Mouse (Mus musculus) lung, embryonic 16.5 days (tissue): ENCODE data around the gene Mdp1. TPM values are rescaled to one million over a fixed set of nuclear protein-coding genes. Genes with fewer than 3 reads are reported as not detected.

Experiments
- ATAC-seq: fragments of 200-750 bp; cut with Nextera tagmentation; 2 replicates; pipeline ENCODE4 v1.8.0; 2017; ENCODE audit warnings: low read depth, mild to moderate bottlenecking, moderate library complexity
- H3K27ac ChIP-seq: fragments of 300-500 bp; sonication (generic); 2 replicates; pipeline ENCODE4 v1.5.1; 2014; ENCODE audit warnings: mild to moderate bottlenecking, control low read depth, low read length
- H3K27me3 ChIP-seq: fragments of 300-500 bp; sonication (generic); 2 replicates; pipeline ENCODE4 v1.6.1; 2014; ENCODE audit warnings: low read depth, low read length, mixed read lengths; ENCODE audit not compliant: control insufficient read depth, insufficient read depth
- H3K36me3 ChIP-seq: fragments of 300-500 bp; sonication (generic); 2 replicates; pipeline ENCODE4 v1.6.1; 2014; ENCODE audit warnings: low read length; ENCODE audit not compliant: control insufficient read depth, insufficient read depth
- H3K4me1 ChIP-seq: fragments of 300-500 bp; sonication (generic); replicated peaks from 2 replicates; pipeline ENCODE4 v1.6.1; 2014; ENCODE audit warnings: low read length, mixed read lengths; ENCODE audit not compliant: control insufficient read depth, insufficient read depth
- H3K4me2 ChIP-seq: fragments of 300-500 bp; sonication (generic); 2 replicates; pipeline ENCODE4 v1.6.1; 2014; ENCODE audit warnings: low read depth, low read length, control low read depth
- H3K4me3 ChIP-seq: fragments of 300-500 bp; sonication (generic); 2 replicates; pipeline ENCODE4 v1.5.1; 2014; ENCODE audit warnings: mild to moderate bottlenecking, low read length, control low read depth
- H3K9ac ChIP-seq: fragments of 300-500 bp; sonication (generic); 2 replicates; pipeline ENCODE4 v1.6.1; 2014; ENCODE audit warnings: low read length, control low read depth
- H3K9me3 ChIP-seq: fragments of 300-500 bp; sonication (generic); 2 replicates; pipeline ENCODE4 v1.6.1; 2016; ENCODE audit warnings: low read length; ENCODE audit not compliant: control insufficient read depth
- WGBS: fragments of 180-500 bp; shearing (Covaris S2); extraction: QIAGEN DNeasy Blood & Tissue Kit; methylation state at CpG from one replicate; pipeline ENCODE4 v1.1.7; 2014; 5-methylcytosine and 5-hydroxymethylcytosine counted together
- polyA plus RNA-seq: library from polyadenylated mRNA; unstranded; fragments of >200 nt; fragmentation: Nextera tagmentation; extraction: Ambion mirVana; gene quantifications from 2 replicates; pipeline ENCODE4 v1.2.1, GENCODE M21; 2015

Gene Mdp1
- polyA plus RNA-seq, 1 experiment from 2014 or later = 52.0 TPM

DNA sequence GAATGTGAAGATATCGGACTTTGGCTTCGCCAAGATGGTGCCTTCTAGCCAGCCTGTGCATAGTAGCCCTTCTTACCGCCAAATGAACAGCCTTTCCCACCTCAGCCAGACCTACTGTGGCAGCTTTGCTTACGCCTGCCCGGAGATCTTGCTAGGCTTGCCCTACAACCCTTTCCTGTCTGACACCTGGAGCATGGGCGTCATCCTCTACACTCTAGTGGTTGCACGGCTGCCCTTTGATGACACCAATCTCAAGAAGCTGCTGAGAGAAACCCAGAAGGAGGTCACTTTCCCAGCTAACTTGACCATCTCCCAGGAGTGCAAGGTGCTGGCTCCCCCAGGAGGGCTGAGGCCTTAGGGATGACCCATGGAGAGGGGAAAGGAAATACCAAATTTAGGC is 8.8 kb downstream of the Mdp1 start:
- no peak for ATAC-seq
- Histone ChIP-seq H3K27ac (no peak overlapping the region), H3K9me3 (no peaks in the 10 kb centered on the region), H3K4me2 (no peak overlapping the region), H3K4me1 (no peaks in the 10 kb centered on the region), H3K9ac (no peak overlapping the region), H3K36me3 (no peaks in the 10 kb centered on the region), H3K27me3 (no peaks in the 10 kb centered on the region), H3K4me3 (no peak overlapping the region)
- WGBS = 81% methylated on average over 7 of the region's 7 CpGs

DNA sequence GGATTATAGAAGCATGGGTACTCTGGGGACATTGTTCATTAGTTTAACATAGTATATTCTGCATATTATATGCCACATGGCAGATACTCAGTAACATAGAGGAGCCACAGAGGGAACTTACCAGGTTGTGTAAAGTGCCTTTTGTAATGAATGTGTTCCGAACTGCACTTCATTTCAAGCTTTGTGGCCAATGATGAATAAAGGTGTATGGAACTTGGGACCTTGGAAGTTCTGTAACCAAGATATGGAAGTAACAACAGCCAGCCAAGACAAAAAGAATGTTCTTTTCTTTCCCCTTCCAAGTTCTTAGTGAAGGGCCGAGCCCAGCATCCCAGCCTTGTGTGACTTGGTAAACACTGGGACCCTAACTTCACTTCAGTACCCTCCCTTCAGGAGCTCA is 10.4 kb downstream of the Mdp1 start, which contains the start of gene Tssk4:
Tssk4 (plus strand) TSS at position 301 of the 400 bp plus-strand sequence.
- H3K4me1 ChIP-seq = peaks cover 1% of the 10 kb centered on the region
- no peak within 1 kb of the TSS for H3K4me2 ChIP-seq
- H3K4me3 ChIP-seq = no peak within 1 kb of the TSS
- H3K27me3 ChIP-seq = no peaks in the 10 kb centered on the region
- no peak within 1 kb of the TSS for H3K9ac ChIP-seq
- 93% methylated on average over 2 of the region's 2 CpGs for WGBS
- no peaks in the 10 kb centered on the region for H3K9me3 ChIP-seq
- ATAC-seq = no peak
- no peak within 1 kb of the TSS for H3K27ac ChIP-seq
- H3K36me3 ChIP-seq = no peaks in the 10 kb centered on the region

DNA sequence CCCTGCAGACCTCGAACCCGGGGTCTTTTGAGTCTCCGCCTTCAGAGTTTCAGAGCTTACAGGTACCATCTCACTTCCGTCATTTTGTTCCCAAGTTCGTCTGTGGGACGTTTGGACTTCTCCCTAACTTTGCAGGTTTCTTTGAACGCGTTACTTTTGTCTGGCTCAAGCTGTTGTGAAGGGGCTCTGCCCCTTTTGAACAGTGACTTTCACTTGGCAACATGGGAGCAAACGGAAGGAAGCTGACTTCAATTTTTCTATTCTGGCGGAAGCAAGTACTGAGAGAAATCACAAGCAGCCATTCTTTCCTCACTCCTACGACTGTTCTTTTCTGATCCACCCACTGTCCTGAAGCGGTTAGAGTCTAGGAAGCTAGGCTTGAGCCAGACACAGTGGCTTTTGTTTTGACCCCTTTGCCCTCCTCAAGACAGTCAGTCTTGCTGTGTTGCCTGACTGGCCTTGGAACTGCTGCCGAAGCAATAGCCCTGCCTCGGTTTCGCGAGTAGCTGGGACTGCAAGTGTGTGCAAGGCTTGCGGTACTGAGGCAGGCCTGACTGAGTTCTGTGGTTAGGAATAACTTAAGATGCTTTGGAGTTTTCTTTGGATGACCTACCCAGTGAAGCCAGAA is 15.9 kb downstream of the Mdp1 start:
- Histone ChIP-seq H3K9ac (peak overlapping the region; percentile 98), H3K4me1 (peaks cover 13% of the 10 kb centered on the region)
- 14% methylated on average over 17 of the region's 17 CpGs for WGBS

DNA sequence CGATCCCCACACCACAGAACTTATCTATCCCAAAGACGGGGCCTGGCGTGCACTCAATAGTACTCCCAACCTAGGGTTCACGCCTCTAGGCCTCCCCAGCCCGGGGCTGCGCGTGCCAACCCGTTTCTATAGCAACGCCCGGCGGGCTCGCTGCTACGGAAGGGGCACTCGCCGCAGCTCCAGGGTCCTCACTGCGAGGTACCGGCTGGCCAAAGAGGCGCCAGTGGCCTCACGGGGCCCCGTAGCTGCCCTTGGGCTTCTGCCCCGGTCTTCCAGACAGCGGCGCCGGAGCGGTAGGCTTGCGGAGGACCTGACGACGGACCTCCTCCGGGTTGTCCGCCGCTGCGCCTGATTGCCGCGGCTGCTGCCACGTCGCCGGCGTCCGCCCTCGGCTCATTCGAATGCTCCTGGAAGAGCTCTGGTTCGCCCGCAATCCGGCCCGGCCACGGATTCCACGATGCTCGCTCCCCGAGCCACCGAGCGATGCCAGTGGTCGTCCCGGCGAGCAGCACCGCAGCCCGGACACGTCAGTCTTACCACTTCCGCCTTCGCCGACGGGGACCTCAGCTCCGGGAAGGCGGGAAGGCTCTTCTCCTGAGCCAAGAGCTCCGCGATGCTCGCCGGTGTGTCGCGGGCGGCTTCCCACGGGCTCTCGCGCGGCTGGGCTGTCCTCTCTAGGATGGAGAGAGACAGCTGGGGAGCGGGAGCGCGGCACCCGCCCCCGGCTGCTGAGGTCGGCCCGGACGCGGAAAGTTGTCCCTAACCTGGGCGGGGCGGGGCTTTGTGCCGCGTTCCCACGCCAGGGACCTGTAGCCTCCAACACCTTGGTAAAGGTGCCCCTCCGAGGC is 17.0 kb downstream of the Mdp1 start, which contains the start of gene Tm9sf1:
Tm9sf1 (minus strand) TSS at position 747 of the 848 bp plus-strand sequence.
- ATAC-seq = peak; percentile 90
- peak within 1 kb of the TSS; percentile 87 for H3K4me2 ChIP-seq
- under 1% methylated on average over 87 of the region's 89 CpGs for WGBS
- no peaks in the 10 kb centered on the region for H3K27me3 ChIP-seq
- peaks cover 26% of the 10 kb centered on the region for H3K36me3 ChIP-seq
- H3K4me3 ChIP-seq = peak within 1 kb of the TSS; percentile 96
- peak within 1 kb of the TSS; percentile 97 for H3K27ac ChIP-seq
- H3K9ac ChIP-seq = peak within 1 kb of the TSS; percentile 98
- peaks cover 13% of the 10 kb centered on the region for H3K4me1 ChIP-seq
- H3K9me3 ChIP-seq = no peaks in the 10 kb centered on the region

More for the DNA sequence above, 15.9 kb downstream of the Mdp1 start:
- H3K27me3 ChIP-seq = no peaks in the 10 kb centered on the region
- H3K27ac ChIP-seq = peak overlapping the region; percentile 97
- peak overlapping the region; percentile 96 for H3K4me3 ChIP-seq
- no peak for ATAC-seq
- peaks cover 19% of the 10 kb centered on the region for H3K36me3 ChIP-seq
- peak overlapping the region; percentile 87 for H3K4me2 ChIP-seq
- no peaks in the 10 kb centered on the region for H3K9me3 ChIP-seq

DNA sequence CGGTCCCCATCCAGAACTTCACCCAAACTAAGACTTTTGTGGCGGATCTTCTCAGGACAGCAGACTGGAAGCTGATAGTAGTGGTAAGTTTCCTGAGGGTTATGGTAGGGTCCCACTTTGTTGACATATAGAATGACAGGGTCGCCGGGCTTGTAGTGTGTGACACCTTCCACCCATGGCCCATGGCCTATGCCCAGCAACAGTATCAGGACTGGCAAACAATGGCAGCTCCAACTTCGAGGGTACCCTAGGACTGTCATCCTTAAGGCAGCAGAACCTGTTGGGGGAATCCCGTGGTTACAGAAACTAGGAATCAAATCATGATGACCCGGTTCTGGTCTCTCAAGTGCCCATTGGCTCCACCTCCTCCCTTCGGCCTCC is 17.6 kb downstream of the Mdp1 start:
- Histone ChIP-seq H3K4me1 (peaks cover 13% of the 10 kb centered on the region), H3K9me3 (no peaks in the 10 kb centered on the region), H3K9ac (peak overlapping the region; percentile 98), H3K27me3 (no peaks in the 10 kb centered on the region), H3K36me3 (peaks cover 32% of the 10 kb centered on the region), H3K4me3 (peak overlapping the region; percentile 96), H3K27ac (peak overlapping the region; percentile 97), H3K4me2 (peak overlapping the region; percentile 87)
- 0 out of 2 replicates have a peak, but pooled peaks have one; percentile 20 for ATAC-seq
- WGBS = 12% methylated on average over 8 of the region's 8 CpGs

DNA sequence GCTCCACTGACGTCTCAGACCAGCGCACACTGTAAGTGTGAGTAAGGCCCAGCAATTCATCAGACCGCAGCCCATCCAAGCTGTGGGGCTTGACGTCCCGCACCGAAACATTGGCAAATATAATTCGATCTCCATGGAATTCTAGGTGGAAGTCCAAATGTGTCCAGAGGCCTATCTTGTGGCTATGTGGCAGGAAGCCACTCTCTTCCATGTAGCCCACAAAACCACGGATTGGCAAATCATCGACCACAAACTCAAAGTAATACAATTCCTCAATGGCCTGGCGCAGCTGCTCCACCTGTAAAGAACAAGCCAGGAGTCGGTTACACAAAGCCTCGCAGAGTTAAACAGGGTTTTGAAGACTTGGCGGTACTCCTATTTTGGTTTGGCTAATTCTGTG is 19.0 kb downstream of the Mdp1 start:
- Histone ChIP-seq H3K27ac (no peak overlapping the region), H3K4me3 (no peak overlapping the region), H3K4me2 (no peak overlapping the region), H3K27me3 (no peaks in the 10 kb centered on the region), H3K9me3 (no peaks in the 10 kb centered on the region), H3K4me1 (peaks cover 13% of the 10 kb centered on the region), H3K36me3 (peaks cover 38% of the 10 kb centered on the region), H3K9ac (no peak overlapping the region)
- ATAC-seq = no peak
- WGBS = 91% methylated on average over 13 of the region's 13 CpGs

DNA sequence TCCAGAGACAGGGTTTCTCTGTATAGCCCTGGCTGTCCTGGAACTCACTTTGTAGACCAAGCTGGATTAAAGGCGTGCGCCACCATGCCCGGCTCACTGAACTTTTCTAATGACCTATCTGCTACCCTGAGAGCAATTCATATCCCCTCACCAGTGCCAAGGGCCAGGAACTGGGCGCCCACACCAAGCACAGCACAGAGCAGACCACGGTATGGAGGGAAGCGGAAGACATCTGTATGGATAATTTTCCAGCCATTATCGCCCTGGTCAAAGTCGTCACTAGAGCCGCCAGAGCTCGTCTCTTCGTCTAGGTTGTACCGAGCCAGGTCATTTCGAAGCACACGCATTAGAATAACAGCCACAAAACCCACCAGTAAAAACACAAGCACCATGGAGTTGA is 19.5 kb downstream of the Mdp1 start:
- Histone ChIP-seq H3K9me3 (no peaks in the 10 kb centered on the region), H3K27me3 (no peaks in the 10 kb centered on the region), H3K4me1 (peaks cover 13% of the 10 kb centered on the region), H3K36me3 (peaks cover 39% of the 10 kb centered on the region), H3K4me2 (no peak overlapping the region), H3K9ac (no peak overlapping the region), H3K27ac (no peak overlapping the region), H3K4me3 (no peak overlapping the region)
- 96% methylated on average over 14 of the region's 14 CpGs for WGBS
- no peak for ATAC-seq

DNA sequence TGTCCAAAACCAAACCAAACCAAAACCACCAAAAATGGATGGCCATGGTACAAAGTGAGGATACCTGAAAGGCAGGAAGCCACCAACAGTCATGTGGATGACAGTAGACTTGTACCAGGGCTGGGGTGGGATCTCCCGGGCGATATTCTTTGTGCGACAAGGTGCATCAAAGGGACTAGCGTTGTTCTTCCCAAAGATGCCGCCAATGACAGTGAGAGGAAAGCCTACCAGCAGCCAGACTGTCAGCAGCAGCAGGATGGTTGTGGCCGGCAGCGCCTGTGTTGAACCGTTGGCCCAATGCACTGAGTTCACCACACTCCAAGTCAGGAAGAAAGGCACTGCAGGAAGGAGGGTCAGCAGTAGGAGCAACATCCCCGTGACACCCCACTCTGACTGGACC is 22.5 kb downstream of the Mdp1 start, which contains the start of gene Gm49378:
Gm49378 (minus strand) TSS at position 101 of the 400 bp plus-strand sequence.
- Histone ChIP-seq H3K9ac (no peak within 1 kb of the TSS), H3K4me1 (peaks cover 12% of the 10 kb centered on the region; the same call in 1 of the 2 replicates), H3K4me3 (no peak within 1 kb of the TSS), H3K27me3 (no peaks in the 10 kb centered on the region), H3K27ac (no peak within 1 kb of the TSS), H3K36me3 (peaks cover 48% of the 10 kb centered on the region), H3K9me3 (no peaks in the 10 kb centered on the region), H3K4me2 (no peak within 1 kb of the TSS)
- no peak for ATAC-seq
- 97% methylated on average over 9 of the region's 9 CpGs for WGBS

DNA sequence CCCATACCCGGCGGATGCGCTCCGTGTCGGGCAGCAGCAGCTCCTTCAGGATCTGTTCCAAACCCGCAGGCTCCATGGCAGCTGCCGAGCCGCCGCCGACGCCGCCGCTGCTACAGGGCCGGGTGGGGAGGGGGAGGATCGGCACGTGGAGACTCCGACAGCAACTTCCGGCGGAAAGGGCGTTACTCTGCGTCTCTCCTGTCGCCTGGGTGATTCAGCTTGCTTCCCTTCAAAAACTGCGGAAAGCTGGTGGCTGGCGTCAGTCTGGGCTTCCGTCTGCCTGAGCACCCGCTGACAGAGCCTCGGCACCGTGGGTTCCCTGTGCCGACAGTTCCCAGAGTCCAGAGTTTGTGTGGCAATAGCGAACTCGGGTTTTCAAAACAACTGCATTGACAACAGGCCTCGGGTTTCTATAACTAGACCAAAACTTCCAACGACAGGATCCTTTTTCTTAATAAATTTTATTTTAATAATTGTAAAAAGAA is 24.7 kb downstream of the Mdp1 start, which contains the start of gene Ipo4:
Ipo4 (minus strand) TSS at position 435 of the 485 bp plus-strand sequence.
- H3K36me3 ChIP-seq = peaks cover 58% of the 10 kb centered on the region
- H3K27me3 ChIP-seq = no peaks in the 10 kb centered on the region
- H3K9ac ChIP-seq = peak within 1 kb of the TSS; percentile 76
- peak within 1 kb of the TSS; percentile 69 for H3K4me3 ChIP-seq
- peaks cover 5% of the 10 kb centered on the region; the same call in 1 of the 2 replicates for H3K4me1 ChIP-seq
- no peaks in the 10 kb centered on the region for H3K9me3 ChIP-seq
- peak; percentile 94 for ATAC-seq
- H3K27ac ChIP-seq = peak within 1 kb of the TSS; percentile 69
- peak within 1 kb of the TSS; percentile 86 for H3K4me2 ChIP-seq
- 1% methylated on average over 33 of the region's 33 CpGs for WGBS
